Mouse (Mus musculus): ENCODE results near the gene Eya2. TPM values are rescaled to one million over a fixed set of nuclear protein-coding genes. Genes with fewer than 3 reads are reported as not detected.
A peak's percentile ranks its signal among the peaks of the same experiment; 100 is the strongest.
"Not testable (repeated sequence)": the region's sequence is repeated elsewhere in the genome, so short reads cannot be mapped to it uniquely, and the experiment has no call there.

Gene Eya2
- polyA plus RNA-seq, 1 experiment from 2014 or later = 0.07 TPM

GRCm38 (mm10) chr2:165792431-165793282 is 197.8 kb downstream of the Eya2 start:
- no peak overlapping the region for H3K27ac ChIP-seq
- H3K9ac ChIP-seq = no peak overlapping the region
- WGBS (ENCODE audit: insufficient replicate concordance) = 59% methylated on average over 25 of the region's 25 CpGs
- no peaks in the 10 kb centered on the region for H3K9me3 ChIP-seq (replicated peaks)
- no peak for ATAC-seq
- H3K27me3 ChIP-seq (replicated peaks) = no peaks in the 10 kb centered on the region
- no peak overlapping the region for H3K4me2 ChIP-seq
- peaks cover 97% of the 10 kb centered on the region for H3K36me3 ChIP-seq
- H3K4me3 ChIP-seq = no peak overlapping the region
- H3K4me1 ChIP-seq = peaks cover 22% of the 10 kb centered on the region

GRCm38 (mm10) chr2:165793283-165793638 is 198.4 kb downstream of the Eya2 start:
- Histone ChIP-seq H3K9ac (no peak overlapping the region), H3K9me3 (replicated peaks) (no peaks in the 10 kb centered on the region), H3K4me1 (peaks cover 22% of the 10 kb centered on the region), H3K36me3 (peaks cover 97% of the 10 kb centered on the region), H3K4me3 (no peak overlapping the region), H3K27ac (no peak overlapping the region), H3K27me3 (replicated peaks) (no peaks in the 10 kb centered on the region), H3K4me2 (no peak overlapping the region)
- 20% methylated on average over 3 of the region's 3 CpGs for WGBS (ENCODE audit: insufficient replicate concordance)
- peak; percentile 54 for ATAC-seq

GRCm38 (mm10) chr2:165797876-165798275 is 203.0 kb downstream of the Eya2 start:
- no peaks in the 10 kb centered on the region for H3K27me3 ChIP-seq (replicated peaks)
- peaks cover 97% of the 10 kb centered on the region for H3K36me3 ChIP-seq
- H3K9ac ChIP-seq = no peak overlapping the region
- no peak for ATAC-seq
- WGBS (ENCODE audit: insufficient replicate concordance) = 81% methylated on average over 8 of the region's 8 CpGs
- H3K4me1 ChIP-seq = peaks cover 18% of the 10 kb centered on the region
- no peak overlapping the region for H3K27ac ChIP-seq
- no peak overlapping the region for H3K4me2 ChIP-seq
- no peaks in the 10 kb centered on the region for H3K9me3 ChIP-seq (replicated peaks)
- no peak overlapping the region for H3K4me3 ChIP-seq

- H3K4me3 ChIP-seq; ATAC-seq; H3K9ac ChIP-seq; H3K27me3 ChIP-seq (replicated peaks); H3K4me1 ChIP-seq; H3K9me3 ChIP-seq (replicated peaks); H3K4me2 ChIP-seq; H3K27ac ChIP-seq: not testable (repeated sequence)
- H3K36me3 ChIP-seq = peaks cover 97% of the 10 kb centered on the region
- WGBS (ENCODE audit: insufficient replicate concordance) = 85% methylated on average over 3 of the region's 3 CpGs
Observed at GRCm38 (mm10) chr2:165800174-165800573, 205.3 kb downstream of the Eya2 start.

- 88% methylated on average over 12 of the region's 12 CpGs for WGBS (ENCODE audit: insufficient replicate concordance)
- Histone ChIP-seq H3K4me1 (no peaks in the 10 kb centered on the region), H3K27me3 (replicated peaks) (no peaks in the 10 kb centered on the region), H3K4me2 (no peak overlapping the region), H3K9ac (no peak overlapping the region), H3K9me3 (replicated peaks) (no peaks in the 10 kb centered on the region), H3K36me3 (peaks cover 98% of the 10 kb centered on the region), H3K27ac (no peak overlapping the region), H3K4me3 (no peak overlapping the region)
- ATAC-seq = no peak
Observed at GRCm38 (mm10) chr2:165808179-165808975, 213.5 kb downstream of the Eya2 start.

GRCm38 (mm10) chr2:165809091-165809490 is 214.3 kb downstream of the Eya2 start:
- H3K4me3 ChIP-seq = no peak overlapping the region
- no peak overlapping the region for H3K27ac ChIP-seq
- H3K4me2 ChIP-seq = no peak overlapping the region
- no peaks in the 10 kb centered on the region for H3K4me1 ChIP-seq
- WGBS (ENCODE audit: insufficient replicate concordance) = 80% methylated on average over 5 of the region's 5 CpGs
- H3K27me3 ChIP-seq (replicated peaks) = no peaks in the 10 kb centered on the region
- H3K9me3 ChIP-seq (replicated peaks) = no peaks in the 10 kb centered on the region
- no peak for ATAC-seq
- peaks cover 100% of the 10 kb centered on the region for H3K36me3 ChIP-seq
- no peak overlapping the region for H3K9ac ChIP-seq

GRCm38 (mm10) chr2:165809901-165810477 is 215.2 kb downstream of the Eya2 start:
- Histone ChIP-seq H3K36me3 (peaks cover 100% of the 10 kb centered on the region), H3K9ac (no peak overlapping the region), H3K27me3 (replicated peaks) (no peaks in the 10 kb centered on the region), H3K4me3 (no peak overlapping the region), H3K4me1 (no peaks in the 10 kb centered on the region), H3K4me2 (no peak overlapping the region), H3K9me3 (replicated peaks) (no peaks in the 10 kb centered on the region), H3K27ac (no peak overlapping the region)
- 88% methylated on average over 5 of the region's 5 CpGs for WGBS (ENCODE audit: insufficient replicate concordance)
- no peak for ATAC-seq

- H3K4me2 ChIP-seq = no peak overlapping the region
- H3K9me3 ChIP-seq (replicated peaks) = no peaks in the 10 kb centered on the region
- 69% methylated on average over 5 of the region's 5 CpGs for WGBS (ENCODE audit: insufficient replicate concordance)
- H3K36me3 ChIP-seq = peaks cover 100% of the 10 kb centered on the region
- no peak overlapping the region for H3K27ac ChIP-seq
- ATAC-seq = no peak
- H3K4me3 ChIP-seq = no peak overlapping the region
- no peak overlapping the region for H3K9ac ChIP-seq
- H3K4me1 ChIP-seq = no peaks in the 10 kb centered on the region
- no peaks in the 10 kb centered on the region for H3K27me3 ChIP-seq (replicated peaks)
Observed at GRCm38 (mm10) chr2:165811536-165811935, 216.7 kb downstream of the Eya2 start.

GRCm38 (mm10) chr2:165812889-165813288 is 218.1 kb downstream of the Eya2 start:
- 83% methylated on average over 8 of the region's 8 CpGs for WGBS (ENCODE audit: insufficient replicate concordance)
- Histone ChIP-seq H3K9me3 (replicated peaks) (no peaks in the 10 kb centered on the region), H3K4me2 (no peak overlapping the region), H3K4me1 (no peaks in the 10 kb centered on the region), H3K36me3 (peaks cover 100% of the 10 kb centered on the region), H3K27me3 (replicated peaks) (no peaks in the 10 kb centered on the region), H3K4me3 (no peak overlapping the region), H3K9ac (no peak overlapping the region), H3K27ac (no peak overlapping the region)
- ATAC-seq = no peak

GRCm38 (mm10) chr2:165815103-165815880 is 220.5 kb downstream of the Eya2 start:
- Histone ChIP-seq H3K27me3 (replicated peaks) (no peaks in the 10 kb centered on the region), H3K4me1 (no peaks in the 10 kb centered on the region), H3K4me2 (no peak overlapping the region), H3K36me3 (peaks cover 100% of the 10 kb centered on the region), H3K9me3 (replicated peaks) (no peaks in the 10 kb centered on the region), H3K4me3 (no peak overlapping the region), H3K27ac (no peak overlapping the region), H3K9ac (no peak overlapping the region)
- no peak for ATAC-seq
- WGBS (ENCODE audit: insufficient replicate concordance) = 86% methylated on average over 25 of the region's 28 CpGs

GRCm38 (mm10) chr2:165817437-165817836 is 222.6 kb downstream of the Eya2 start:
- H3K36me3 ChIP-seq = peaks cover 100% of the 10 kb centered on the region

More at GRCm38 (mm10) chr2:165817437-165817836, 222.6 kb downstream of the Eya2 start:
- ATAC-seq = no peak
- Histone ChIP-seq H3K27me3 (replicated peaks) (no peaks in the 10 kb centered on the region), H3K4me3 (no peak overlapping the region), H3K4me2 (no peak overlapping the region), H3K9me3 (replicated peaks) (no peaks in the 10 kb centered on the region), H3K4me1 (no peaks in the 10 kb centered on the region), H3K27ac (no peak overlapping the region), H3K9ac (no peak overlapping the region)
- WGBS (ENCODE audit: insufficient replicate concordance) = 87% methylated on average over 10 of the region's 10 CpGs
